Mouse (Mus musculus) small intestine, adult 2 months (tissue): ENCODE data around the gene Dot1l.

Experiments used
- CTCF ChIP-seq: fragments of 200-500 bp; IDR thresholded peaks from 2 replicates; pipeline ENCODE4 v1.5.1; 2012; ENCODE audit warnings: low read depth, mild to moderate bottlenecking, control low read depth, inconsistent platforms, low read length, moderate library complexity, mixed read lengths; ENCODE audit not compliant: insufficient replicate concordance, insufficient read length; ENCODE audit errors: extremely low read depth
- POLR2A ChIP-seq: fragments of 200-500 bp; IDR thresholded peaks from 2 replicates; pipeline ENCODE4 v1.6.1; 2012; ENCODE audit warnings: low read depth, mild to moderate bottlenecking, control low read depth, inconsistent platforms, low read length, moderate library complexity

DNA sequence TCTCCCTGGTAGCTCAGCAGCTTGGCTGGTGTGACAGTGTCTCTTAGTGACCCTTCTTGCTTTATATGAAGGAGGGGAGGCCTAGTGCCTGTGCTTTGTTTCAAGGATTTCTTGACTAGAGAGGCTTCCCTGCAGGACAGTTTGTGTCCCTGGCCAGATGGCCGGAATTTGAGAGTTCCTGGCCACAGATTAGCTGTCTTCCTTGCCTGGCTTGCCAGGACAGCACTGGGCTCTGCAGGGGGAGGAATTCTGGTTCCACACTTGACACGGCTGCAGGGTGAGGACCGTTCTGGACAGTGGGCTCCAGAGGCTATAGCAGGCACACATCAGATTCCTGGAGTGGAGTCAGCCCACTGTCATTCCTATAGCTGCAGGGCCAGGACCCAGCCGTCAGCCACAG, 20.7 kb downstream of the Dot1l start:
- TF ChIP-seq POLR2A = no peak
- no peak for TF ChIP-seq CTCF
